Mouse (Mus musculus) c-Kit-positive CD71-negative TER-119-negative erythroid progenitor cells, embryonic 14.5 days (primary cell): ENCODE results near the gene Ubqln1.
"Not testable (repeated sequence)": the region's sequence is repeated elsewhere in the genome, so short reads cannot be mapped to it uniquely, and the experiment has no call there.

Source experiments
- DNase-seq: peaks from one replicate; pipeline ENCODE4 v3.0.0-alpha.2; 2013; ENCODE audit warnings: low read depth

The Ubqln1 gene

DNA sequence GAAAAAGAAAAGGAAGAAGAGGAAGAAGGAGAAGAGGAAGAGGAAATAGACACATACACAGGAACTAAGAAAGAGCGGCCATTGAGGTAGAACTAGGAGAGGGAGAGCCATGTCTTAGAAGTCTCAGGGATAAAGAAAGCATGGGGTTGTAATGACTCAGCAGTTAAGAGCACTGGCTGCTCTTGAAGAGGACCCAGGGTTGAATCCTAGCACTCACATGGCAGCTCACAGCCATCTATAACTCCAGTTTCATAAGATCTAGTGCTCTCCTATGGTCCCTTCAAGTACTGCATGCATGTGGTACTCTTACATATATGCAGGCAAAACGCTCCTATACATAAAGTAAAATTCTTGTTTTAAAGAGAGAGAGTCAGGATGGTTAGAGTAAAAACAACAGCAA is 59.4 kb downstream of the Ubqln1 start:
- DNase-seq: no peak

DNA sequence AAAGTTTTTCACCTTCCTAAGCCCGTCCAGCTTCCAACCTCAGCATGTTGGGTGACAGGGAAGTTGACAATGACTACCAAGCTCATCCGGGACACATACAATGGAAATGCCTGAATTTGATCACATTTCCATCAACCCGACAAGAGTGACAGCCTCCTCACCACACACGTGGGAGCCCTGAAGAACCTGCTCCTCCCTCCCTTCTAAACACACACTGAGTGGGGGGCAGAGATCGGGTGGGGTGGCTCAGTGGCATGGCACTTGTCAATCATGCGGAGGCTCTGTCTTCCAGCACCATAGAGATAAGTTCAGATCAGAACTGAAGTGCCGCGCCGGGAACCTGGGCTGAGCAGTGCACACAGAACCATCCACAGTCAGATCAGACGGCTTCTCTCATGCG is 65.0 kb downstream of the Ubqln1 start:
- no peak for DNase-seq

DNA sequence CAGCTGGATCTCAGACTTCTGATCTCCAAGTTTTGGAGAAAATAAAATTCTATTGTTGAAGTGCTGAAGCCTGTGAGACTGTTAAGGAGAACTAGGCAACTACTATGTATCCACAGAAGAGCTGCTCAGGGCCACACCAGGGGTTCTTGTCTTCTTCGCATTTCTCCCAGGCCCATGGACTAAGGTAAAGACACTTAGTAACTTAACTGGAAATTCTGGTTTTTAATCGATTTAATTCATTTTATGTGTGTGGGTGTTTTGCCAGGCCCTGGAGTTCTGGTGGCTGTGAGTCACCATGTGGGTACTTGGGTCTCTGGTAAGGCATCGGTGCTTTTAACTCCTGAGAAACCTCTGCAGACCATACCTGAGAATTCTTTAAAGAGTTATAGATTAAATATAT is 65.8 kb downstream of the Ubqln1 start:
- no peak for DNase-seq

DNA sequence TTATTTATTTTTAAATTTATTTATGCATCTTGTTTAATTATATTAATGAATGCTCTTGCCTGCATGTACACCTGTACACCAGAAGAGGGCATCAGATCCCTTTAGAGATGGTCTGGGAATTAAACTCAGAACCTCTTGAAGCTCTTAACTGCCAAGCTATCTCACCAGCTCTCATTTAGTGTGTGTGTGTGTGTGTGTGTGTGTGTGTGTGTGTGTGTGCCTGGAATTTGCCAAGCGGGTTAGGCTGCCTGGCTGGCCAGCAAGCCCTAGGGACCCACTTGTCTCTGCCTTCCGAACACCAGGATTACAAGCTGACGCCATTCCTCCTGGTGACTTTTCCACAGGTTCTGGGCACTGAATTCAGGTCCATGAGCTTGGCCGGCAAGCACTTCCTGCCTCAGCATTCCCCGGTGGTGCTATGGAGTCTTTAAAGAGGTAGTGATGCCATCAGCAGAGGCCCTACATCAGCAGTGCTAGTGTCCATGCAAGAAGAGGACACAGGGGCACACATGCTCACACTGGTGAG is 66.4 kb downstream of the Ubqln1 start:
- no peak for DNase-seq

DNA sequence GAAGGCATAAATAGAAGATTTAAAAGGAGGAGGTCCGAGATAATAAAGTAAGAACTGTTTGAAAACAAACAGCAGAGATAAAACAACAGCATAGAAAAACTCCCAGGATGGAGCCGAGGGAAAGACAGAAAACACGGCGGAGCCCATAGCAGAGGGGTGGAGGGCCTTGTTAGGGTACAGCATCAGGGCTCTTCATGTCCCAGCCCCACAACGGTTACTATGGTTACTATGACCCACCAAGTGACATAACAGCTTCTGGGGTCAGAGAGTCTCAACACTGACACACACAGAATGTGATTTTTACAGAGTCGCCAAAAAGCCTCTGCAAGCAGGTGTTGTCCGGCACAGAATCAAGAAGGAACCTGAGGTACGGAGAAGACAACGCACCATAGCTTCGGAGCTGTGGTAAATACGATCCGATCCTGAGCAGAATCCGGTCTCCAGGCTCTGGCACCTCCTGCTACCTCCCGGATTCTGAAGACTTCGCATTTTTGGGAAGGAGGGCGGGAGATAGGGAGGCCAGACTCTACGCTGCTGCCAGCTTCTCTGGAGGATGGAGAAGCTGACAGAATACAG is 67.1 kb downstream of the Ubqln1 start:
- no peak for DNase-seq

DNA sequence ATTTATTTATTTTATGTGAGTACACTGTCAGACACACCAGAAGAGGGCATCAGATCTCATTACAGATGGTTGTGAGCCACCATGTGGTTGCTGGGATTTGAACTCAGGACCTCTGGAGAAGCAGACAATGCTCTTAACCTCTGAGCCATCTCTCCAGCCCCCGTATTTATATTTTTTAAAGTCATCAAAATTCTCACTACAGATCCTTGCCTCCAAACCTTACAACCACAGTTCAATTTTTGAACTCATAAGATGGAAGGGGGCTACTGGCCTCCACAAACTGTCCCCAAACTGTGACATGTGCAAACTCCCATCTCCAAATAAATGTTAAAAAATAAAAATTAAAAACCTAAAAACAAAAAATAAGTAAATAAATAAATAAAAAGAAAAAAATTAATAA is 67.7 kb downstream of the Ubqln1 start:
- DNase-seq: no peak

DNA sequence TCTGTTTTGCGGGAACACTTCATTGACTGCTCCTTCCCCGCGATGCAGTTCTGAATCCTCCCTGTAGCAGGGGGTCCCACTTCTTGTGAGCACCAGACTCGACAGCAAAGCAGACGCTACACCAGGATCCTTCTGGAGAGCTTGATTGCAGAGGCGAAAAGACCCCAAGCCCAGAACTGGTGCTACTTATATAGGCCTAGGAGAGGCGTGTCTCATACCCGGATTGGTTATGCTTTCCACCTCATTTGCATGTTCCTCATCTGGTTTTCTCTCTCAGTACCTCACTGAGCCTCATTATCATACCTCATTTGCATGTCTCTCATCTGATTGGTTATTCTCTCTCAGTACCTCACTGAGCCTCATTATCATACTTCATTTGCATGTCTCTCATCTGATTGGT is 68.8 kb downstream of the Ubqln1 start:
- not testable (repeated sequence) for DNase-seq

DNA sequence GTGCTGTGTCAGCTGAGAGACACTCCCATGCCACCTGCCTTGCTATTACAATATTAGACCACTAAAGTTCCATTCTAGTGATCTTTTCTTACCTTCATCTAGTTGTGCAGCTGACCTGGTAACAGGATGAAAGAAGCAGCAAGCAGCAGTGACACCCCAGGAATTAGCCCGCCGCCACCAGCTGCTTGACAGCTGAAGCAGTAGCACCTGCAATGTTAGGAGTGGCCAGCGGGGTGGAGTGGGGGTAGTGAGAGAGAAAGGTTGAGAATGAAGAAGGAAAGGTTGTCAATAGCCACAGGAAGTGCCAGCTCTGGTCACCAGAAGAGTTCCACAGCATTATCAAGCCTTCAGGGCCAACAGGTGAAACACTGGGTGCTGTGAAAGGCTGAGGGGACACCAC is 83.8 kb downstream of the Ubqln1 start:
- DNase-seq: no peak

DNA sequence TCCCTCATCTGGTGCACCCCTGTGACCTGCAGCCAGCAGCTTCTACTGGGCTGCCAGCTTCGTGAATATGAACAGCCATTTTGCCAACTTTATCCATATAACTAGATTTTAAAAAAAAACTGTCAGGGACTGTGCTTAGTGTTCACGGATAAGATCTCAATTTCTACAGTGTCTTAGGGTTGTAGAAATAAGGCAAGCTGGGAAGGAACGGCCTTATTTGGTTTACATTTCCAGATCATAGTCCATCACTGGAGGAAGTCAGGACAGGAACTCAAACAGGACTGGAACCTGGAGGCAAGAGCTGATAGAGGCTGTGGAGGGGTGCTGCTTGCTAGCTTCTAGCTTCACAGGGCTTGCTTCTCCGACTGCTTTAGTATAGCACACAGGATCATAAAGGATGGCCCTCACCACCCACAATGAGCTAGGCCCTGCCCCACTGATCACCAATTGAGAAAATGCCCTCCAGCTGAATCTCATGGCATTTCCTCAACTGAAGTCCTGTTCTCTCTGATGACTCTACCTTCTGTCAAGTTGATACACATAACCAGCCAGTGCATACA is 85.7 kb downstream of the Ubqln1 start:
- no peak for DNase-seq

DNA sequence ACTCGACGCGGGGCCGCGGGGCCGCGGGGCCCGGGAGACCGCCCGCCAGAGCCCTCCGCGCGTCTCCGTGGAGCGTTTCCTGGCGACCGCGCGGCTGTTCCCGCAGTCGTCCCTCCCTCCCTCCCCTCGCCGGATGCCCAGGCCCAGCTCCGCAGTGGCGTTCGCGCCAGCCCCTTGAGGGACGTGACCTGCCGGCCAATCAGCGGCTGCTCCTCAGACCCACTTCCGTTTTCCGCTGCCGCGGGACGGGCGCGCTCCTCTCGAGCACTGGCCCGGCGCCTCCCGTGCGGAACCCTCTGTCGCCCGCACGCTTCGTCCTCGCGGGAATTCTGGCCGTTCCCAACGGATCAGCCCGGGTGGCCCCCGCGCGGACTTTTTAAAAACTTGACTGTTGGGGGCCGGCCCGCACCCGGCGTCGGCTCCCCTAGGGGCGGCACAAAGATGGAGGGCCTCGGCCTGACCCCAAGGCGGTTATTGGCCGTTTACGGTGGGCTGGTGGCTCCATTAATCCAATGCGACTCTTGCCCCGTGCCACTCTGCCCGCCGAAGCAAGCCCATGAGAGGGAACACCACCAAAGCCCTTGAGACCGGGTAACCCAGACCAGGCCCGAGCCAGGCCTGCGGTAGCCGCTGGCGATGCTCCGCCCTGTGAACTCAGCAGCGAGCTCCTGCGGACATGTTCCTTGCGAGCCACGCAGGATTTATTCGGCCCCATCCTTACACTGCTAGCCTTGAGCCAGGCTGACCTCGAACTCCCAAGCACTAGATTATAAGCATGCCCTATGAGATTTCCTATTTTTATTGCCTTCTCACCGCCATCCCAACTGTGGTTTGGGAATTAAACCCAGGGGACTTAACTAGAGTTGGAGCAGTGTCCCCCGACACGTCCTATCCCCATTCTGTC is 86.4 kb downstream of the Ubqln1 start:
- DNase-seq: peak; percentile 75

DNA sequence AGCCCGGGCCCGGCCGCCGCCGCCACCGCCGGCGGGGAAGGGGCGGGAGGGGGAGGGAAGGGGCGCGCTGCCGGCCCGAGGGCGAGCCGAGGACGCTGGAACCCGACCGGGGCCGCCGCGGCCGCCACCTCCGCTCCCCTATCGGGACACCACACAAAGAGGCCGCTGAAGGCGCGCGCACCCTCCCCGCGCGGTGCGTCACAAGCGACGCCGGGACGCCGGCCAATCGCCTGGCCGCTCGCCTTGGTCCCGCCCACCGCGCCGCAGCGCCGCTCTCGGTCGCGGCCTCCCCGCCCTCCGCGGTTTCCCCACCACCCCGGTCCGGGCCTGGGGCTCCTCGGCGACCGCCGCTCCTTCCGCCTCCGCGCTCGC is 87.1 kb downstream of the Ubqln1 start, which contains the start of gene Hnrnpa0:
TSS of gene Hnrnpa0 (minus strand) at position 161 of the 372 bp plus-strand sequence.
- peak; percentile 88 for DNase-seq

DNA sequence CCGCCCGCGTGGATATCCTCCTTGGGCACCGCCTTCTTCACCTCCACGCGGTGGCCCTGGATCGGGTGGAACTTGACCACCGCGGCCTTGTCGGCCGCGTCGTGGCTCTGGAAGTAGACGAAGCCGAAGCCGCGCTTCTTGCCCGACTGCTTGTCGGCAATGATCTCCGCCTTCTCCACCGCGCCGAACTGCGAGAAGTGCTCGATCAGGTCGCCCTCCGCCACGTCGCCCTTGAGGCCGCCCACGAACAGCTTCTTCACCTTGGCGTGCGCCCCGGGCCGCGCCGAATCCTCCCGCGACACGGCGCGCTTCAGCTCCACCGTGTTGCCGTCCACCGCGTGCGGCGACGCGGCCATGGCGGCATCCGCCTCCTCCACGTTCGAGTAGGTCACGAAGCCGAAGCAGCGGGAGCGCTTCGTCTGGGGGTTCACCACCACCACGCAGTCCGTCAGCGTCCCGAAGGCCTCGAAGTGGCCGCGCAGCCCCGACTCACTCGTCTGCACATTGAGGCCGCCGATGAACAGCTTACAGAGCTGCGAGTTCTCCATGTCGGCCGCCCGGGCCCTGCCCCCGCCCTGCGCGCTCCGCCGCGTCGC is 87.6 kb downstream of the Ubqln1 start:
- DNase-seq: no peak

DNA sequence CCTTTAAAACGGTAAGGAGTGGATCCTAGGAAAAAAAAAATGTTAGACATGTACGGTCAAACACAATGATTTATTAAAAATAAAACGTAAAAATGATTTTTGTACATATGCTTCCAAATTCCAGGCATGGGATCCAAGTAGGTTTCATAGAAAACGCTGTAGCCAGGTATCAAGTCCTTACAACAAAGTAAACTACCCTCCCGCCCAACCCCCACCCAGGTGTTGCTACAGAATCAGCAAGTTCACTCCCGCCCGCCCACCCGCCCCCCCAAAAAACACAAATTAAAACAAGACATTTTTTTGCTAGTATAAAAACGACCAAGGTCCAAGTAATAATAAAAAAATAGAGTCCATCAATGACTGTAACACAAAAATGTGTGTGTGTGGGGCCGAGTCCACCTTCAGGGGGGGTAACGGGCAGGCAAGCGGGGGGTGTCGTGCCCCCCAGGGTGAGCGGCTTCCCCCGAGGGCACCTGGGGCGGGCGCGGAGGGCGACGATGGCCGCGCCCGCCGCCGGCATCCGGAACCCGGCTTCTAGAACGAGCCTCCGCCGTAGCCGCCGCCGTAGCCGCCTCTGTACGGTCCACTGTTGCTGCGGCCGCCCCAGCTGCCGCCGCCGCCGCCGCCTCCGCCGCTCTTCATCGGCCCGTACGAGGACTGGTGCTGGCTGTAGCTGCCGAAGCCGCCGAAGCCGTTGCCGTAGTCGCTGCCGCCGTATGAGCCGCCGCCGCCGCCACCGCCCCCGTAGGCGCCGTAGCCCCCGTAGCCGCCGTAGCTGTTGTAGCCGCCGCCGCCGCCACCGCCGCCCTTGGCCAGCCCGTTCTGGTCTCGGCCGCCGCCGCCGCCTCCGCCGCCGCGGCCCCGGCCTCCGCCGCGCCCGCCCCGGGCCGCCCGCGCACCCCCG is 88.3 kb downstream of the Ubqln1 start:
- DNase-seq: no peak
